Mouse (Mus musculus) MEL (cell line): Measurements from ENCODE around the gene H2al2a. TPM values are rescaled to one million over a fixed set of nuclear protein-coding genes. Genes with fewer than 3 reads are reported as not detected.

Experiments
- DNase-seq: peaks from one replicate; pipeline ENCODE4 v3.0.0; 2011; ENCODE audit warnings: low read depth, low spot score
- H3K27ac ChIP-seq: 2 replicates; pipeline ENCODE4 v1.5.1; 2012; ENCODE audit warnings: low read depth, mild to moderate bottlenecking, control low read depth, low read length, moderate library complexity; ENCODE audit not compliant: control insufficient read depth
- H3K27me3 ChIP-seq, 2 experiments: fragments of 150-350 bp in 1 of 2; sonication (generic) in 1 of 2; 2 replicates each; pipeline ENCODE4 v1.6.1; 2012; ENCODE audit warnings: low read length in 2 of 2, mild to moderate bottlenecking in 2 of 2, improper control_type of control experiment in 1 of 2, moderate library complexity in 1 of 2; ENCODE audit not compliant: insufficient read depth in 2 of 2, control insufficient read depth in 1 of 2
- H3K36me3 ChIP-seq, 2 experiments: 2 replicates each; pipeline ENCODE4 v1.6.1; 2012 to 2014; ENCODE audit warnings: low read length in 2 of 2, improper control_type of control experiment in 1 of 2, inconsistent platforms in 1 of 2, mild to moderate bottlenecking in 1 of 2; ENCODE audit not compliant: insufficient read depth in 2 of 2, control insufficient read depth in 1 of 2
- H3K4me1 ChIP-seq, 2 experiments: fragments of 150-350 bp in 1 of 2; sonication (generic) in 1 of 2; 2 replicates each; pipeline ENCODE4 v1.6.1; 2012; ENCODE audit warnings: low read length in 2 of 2, improper control_type of control experiment in 1 of 2, mild to moderate bottlenecking in 1 of 2; ENCODE audit not compliant: insufficient read depth in 2 of 2, control insufficient read depth in 1 of 2
- H3K4me3 ChIP-seq, 2 experiments: fragments of 150-350 bp in 1 of 2; sonication (generic) in 1 of 2; 2 replicates each; pipeline ENCODE4 v1.5.1; 2012; ENCODE audit warnings: low read depth in 2 of 2, low read length in 2 of 2, mild to moderate bottlenecking in 2 of 2, moderate library complexity in 2 of 2, control low read depth in 1 of 2, improper control_type of control experiment in 1 of 2; ENCODE audit not compliant: control insufficient read depth in 1 of 2, insufficient read depth in 1 of 2
- H3K79me2 ChIP-seq: 2 replicates; pipeline ENCODE4 v1.6.1; 2012; ENCODE audit warnings: mild to moderate bottlenecking, low read length, moderate library complexity; ENCODE audit not compliant: control insufficient read depth, poor library complexity, insufficient read depth
- H3K9ac ChIP-seq: 2 replicates; pipeline ENCODE4 v1.6.1; 2012; ENCODE audit warnings: low read depth, mild to moderate bottlenecking, control low read depth, low read length, moderate library complexity; ENCODE audit not compliant: control insufficient read depth, poor library complexity, severe bottlenecking
- H3K9me3 ChIP-seq: fragments of 150-350 bp; sonication (generic); replicated peaks from 2 replicates; pipeline ENCODE4 v1.6.1; 2012; ENCODE audit warnings: mild to moderate bottlenecking, low read length, improper control_type of control experiment, moderate library complexity; ENCODE audit not compliant: insufficient read depth
- BHLHE40 ChIP-seq: IDR thresholded peaks from 2 replicates; pipeline ENCODE4 v1.6.1; 2012; ENCODE audit warnings: low read depth, mild to moderate bottlenecking, inconsistent platforms, low read length, improper control_type of control experiment, borderline replicate concordance
- E2F4 ChIP-seq: IDR thresholded peaks from 2 replicates; pipeline ENCODE4 v1.6.1; 2011; ENCODE audit warnings: low read depth, low read length, improper control_type of control experiment, borderline replicate concordance
- ELF1 ChIP-seq: IDR thresholded peaks from 2 replicates; pipeline ENCODE4 v1.6.1; 2014; ENCODE audit warnings: low read depth, mild to moderate bottlenecking, inconsistent platforms, low read length, improper control_type of control experiment, moderate library complexity
- EP300 ChIP-seq, 2 experiments: IDR thresholded peaks; 2 replicates each; pipeline ENCODE4 v1.6.1; 2011; ENCODE audit warnings: improper control_type of control experiment in 2 of 2, low read length in 2 of 2, low read depth in 1 of 2, mild to moderate bottlenecking in 1 of 2
- ETS1 ChIP-seq: IDR thresholded peaks from 2 replicates; pipeline ENCODE4 v1.6.1; 2012; ENCODE audit warnings: low read depth, mild to moderate bottlenecking, inconsistent platforms, low read length, improper control_type of control experiment, moderate library complexity
- HCFC1 ChIP-seq: IDR thresholded peaks from 2 replicates; pipeline ENCODE4 v1.6.1; 2012; ENCODE audit warnings: low read depth, mild to moderate bottlenecking, inconsistent platforms, low read length, improper control_type of control experiment, moderate library complexity
- KAT2A ChIP-seq: conservative IDR thresholded peaks from 2 replicates; pipeline ENCODE4 v1.6.1; 2012; ENCODE audit warnings: low read depth, low read length, improper control_type of control experiment, inconsistent platforms
- MAFK ChIP-seq: IDR thresholded peaks from 2 replicates; pipeline ENCODE4 v1.6.1; 2011; ENCODE audit warnings: low read depth, mild to moderate bottlenecking, low read length, improper control_type of control experiment, borderline replicate concordance
- MAX ChIP-seq: IDR thresholded peaks from 2 replicates; pipeline ENCODE4 v1.6.1; 2011; ENCODE audit warnings: low read length, improper control_type of control experiment
- MYB ChIP-seq: IDR thresholded peaks from 2 replicates; pipeline ENCODE4 v1.6.1; 2011; ENCODE audit warnings: mild to moderate bottlenecking, low read depth, low read length, improper control_type of control experiment
- NRF1 ChIP-seq: IDR thresholded peaks from 2 replicates; pipeline ENCODE4 v1.6.1; 2014; ENCODE audit warnings: low read depth, mild to moderate bottlenecking, inconsistent platforms, low read length, improper control_type of control experiment, moderate library complexity; ENCODE audit not compliant: poor library complexity, insufficient read depth, severe bottlenecking
- POLR2A ChIP-seq, 2 experiments: IDR thresholded peaks; 2 replicates each; pipeline ENCODE4 v1.6.1; 2011 to 2012; ENCODE audit warnings: low read length in 2 of 2, mild to moderate bottlenecking in 2 of 2, control low read depth in 1 of 2, improper control_type of control experiment in 1 of 2, low read depth in 1 of 2, moderate library complexity in 1 of 2; ENCODE audit not compliant: control insufficient read depth in 1 of 2, insufficient read depth in 1 of 2, poor library complexity in 1 of 2
- POLR2AphosphoS5 ChIP-seq: IDR thresholded peaks from 2 replicates; pipeline ENCODE4 v1.6.1; 2012; ENCODE audit warnings: low read depth, borderline replicate concordance, mild to moderate bottlenecking, inconsistent platforms, low read length, moderate library complexity, mixed read lengths
- RAD21 ChIP-seq: IDR thresholded peaks from 2 replicates; pipeline ENCODE4 v1.6.1; 2011; ENCODE audit warnings: mild to moderate bottlenecking, low read depth, low read length, improper control_type of control experiment
- RCOR1 ChIP-seq: IDR thresholded peaks from 2 replicates; pipeline ENCODE4 v1.6.1; 2012; ENCODE audit warnings: low read depth, mild to moderate bottlenecking, inconsistent platforms, low read length, improper control_type of control experiment
- SIN3A ChIP-seq: IDR thresholded peaks from 2 replicates; pipeline ENCODE4 v1.6.1; 2012; ENCODE audit warnings: low read length, improper control_type of control experiment, inconsistent platforms
- SMC3 ChIP-seq: IDR thresholded peaks from 2 replicates; pipeline ENCODE4 v1.6.1; 2011; ENCODE audit warnings: low read depth, low read length, improper control_type of control experiment
- TCF12 ChIP-seq: IDR thresholded peaks from 2 replicates; pipeline ENCODE4 v1.6.1; 2014; ENCODE audit warnings: low read depth, mild to moderate bottlenecking, inconsistent platforms, low read length, improper control_type of control experiment, moderate library complexity
- UBTF ChIP-seq: IDR thresholded peaks from 2 replicates; pipeline ENCODE4 v1.6.1; 2012; ENCODE audit warnings: low read depth, mild to moderate bottlenecking, inconsistent platforms, low read length, improper control_type of control experiment, moderate library complexity, borderline replicate concordance; ENCODE audit not compliant: insufficient read depth
- USF1 ChIP-seq: IDR thresholded peaks from 2 replicates; pipeline ENCODE4 v1.6.1; 2014; ENCODE audit warnings: low read depth, mild to moderate bottlenecking, inconsistent platforms, low read length, improper control_type of control experiment, moderate library complexity
- ZC3H11A ChIP-seq: IDR thresholded peaks from 2 replicates; pipeline ENCODE4 v1.6.1; 2012; ENCODE audit warnings: low read depth, mild to moderate bottlenecking, inconsistent platforms, low read length, improper control_type of control experiment
- ZMIZ1 ChIP-seq: IDR thresholded peaks from 2 replicates; pipeline ENCODE4 v1.6.1; 2012; ENCODE audit warnings: low read depth, mild to moderate bottlenecking, inconsistent platforms, low read length, improper control_type of control experiment, moderate library complexity
- polyA plus RNA-seq, 2 experiments: library from polyadenylated mRNA; stranded (reverse) in 1 of 2; unstranded in 1 of 2; fragments of >175 nt in 1 of 2; fragments of >200 nt in 1 of 2; gene quantifications; 2 replicates each; pipeline versions ENCODE4 v1.2.1 to v1.2.4; 2012; ENCODE audit warnings: low replicate concordance in 2 of 2, low read depth in 1 of 2; ENCODE audit not compliant: insufficient read length in 2 of 2, insufficient read depth in 1 of 2, missing spikeins in 1 of 2
- total RNA-seq: library from RNA; depleted of rRNA; stranded (reverse); fragments of 300-350 nt; gene quantifications from 2 replicates; pipeline ENCODE4 v1.2.3, GENCODE M21; 2012

The H2al2a gene
- total and polyA plus RNA-seq, 3 experiments: not detected

GRCm38 (mm10) chr2:18025116-18025515 is 28.4 kb upstream of the H2al2a start:
- Histone ChIP-seq H3K79me2 (no peaks in the 10 kb centered on the region), H3K9me3 (no peaks in the 10 kb centered on the region), H3K4me1 (peaks cover 0 to 5% of the 10 kb centered on the region in 2 experiments; a peak in 1 of 4 replicates), H3K27ac (no peak overlapping the region), H3K9ac (no peak overlapping the region), H3K4me3 (no peak overlapping the region), H3K36me3 (no peaks in the 10 kb centered on the region), H3K27me3 (peaks cover 2 to 8% of the 10 kb centered on the region in 2 experiments; a peak in 3 of 4 replicates)
- DNase-seq: no peak
- no peak for TF ChIP-seq ELF1
- TF ChIP-seq ZMIZ1: no peak
- no peak for TF ChIP-seq EP300 (IDR thresholded peaks at IDR 0.05; ENCODE audit: low read depth in 1 of 2, low read length in 2 of 2)
- no peak for TF ChIP-seq HCFC1
- TF ChIP-seq BHLHE40: no peak
- TF ChIP-seq KAT2A: no peak
- TF ChIP-seq RCOR1: no peak
- no peak for TF ChIP-seq ETS1
- TF ChIP-seq TCF12: no peak
- TF ChIP-seq POLR2A (IDR thresholded peaks at IDR 0.05; ENCODE audit: control insufficient read depth in 1 of 2, insufficient read depth in 1 of 2, low read depth in 1 of 2, low read length in 2 of 2, poor library complexity in 1 of 2): no peak
- TF ChIP-seq E2F4: no peak
- no peak for TF ChIP-seq UBTF
- TF ChIP-seq RAD21: no peak
- no peak for TF ChIP-seq MAX
- TF ChIP-seq USF1: no peak
- TF ChIP-seq MAFK: no peak
- no peak for TF ChIP-seq NRF1
- TF ChIP-seq POLR2AphosphoS5: no peak
- no peak for TF ChIP-seq MYB
- TF ChIP-seq ZC3H11A: no peak

- Histone ChIP-seq H3K36me3 (no peaks in the 10 kb centered on the region), H3K27ac (no peak overlapping the region), H3K4me3 (no peak overlapping the region), H3K9ac (no peak overlapping the region), H3K27me3 (peaks cover 0 to 2% of the 10 kb centered on the region in 2 experiments; a peak in 1 of 4 replicates), H3K9me3 (no peaks in the 10 kb centered on the region), H3K4me1 (peaks cover 0 to 5% of the 10 kb centered on the region in 2 experiments; a peak in 1 of 4 replicates), H3K79me2 (no peaks in the 10 kb centered on the region)
- DNase-seq: no peak
- no peak for TF ChIP-seq SIN3A
- no peak for TF ChIP-seq NRF1
- TF ChIP-seq SMC3: no peak
- no peak for TF ChIP-seq UBTF
These were observed 26.1 kb upstream of the H2al2a start for GRCm38 (mm10) chr2:18022886-18023285.
